Mouse (Mus musculus): ENCODE measurements at regions not wholly inside any gene's neighbourhood (a gene's known extent, or its start where the extent isn't known, plus 50 kb on each side); places are given as distances from the start of the nearest gene placed in this dataset.

- TF ChIP-seq POLR2A (IDR thresholded peaks at IDR 0.05; ENCODE audit: borderline replicate concordance, low read depth, low read length), result no peak
- TF ChIP-seq CTCF (IDR thresholded peaks at IDR 0.05; ENCODE audit: low read depth, low read length), result no peak
These were observed 119.0 kb downstream of the Gm26897 start for GRCm38 (mm10) chr5:111852682-111853081.

All from bone marrow macrophage, adult 2 months (primary cell).